Mouse (Mus musculus): ENCODE data around the gene Tmem86b. TPM values are rescaled to one million over a fixed set of nuclear protein-coding genes. Genes with fewer than 3 reads are reported as not detected.

Tmem86b gene
- polyA plus RNA-seq (2015; fragmentation: Nextera tagmentation; extraction: Ambion mirVana), result 2.0 and 2.2 TPM in 2 replicates

GRCm38 (mm10) chr7:4631031-4631430 is at the start of gene Tmem86b:
Tmem86b (minus strand) TSS chr7:4631422.
- Histone ChIP-seq H3K9me3 (no peaks in the 10 kb centered on the region), H3K4me1 (no peaks in the 10 kb centered on the region), H3K9ac (no peak within 1 kb of the TSS), H3K27me3 (no peaks in the 10 kb centered on the region), H3K27ac (no peak within 1 kb of the TSS), H3K4me2 (no peak within 1 kb of the TSS), H3K4me3 (no peak within 1 kb of the TSS), H3K36me3 (peaks cover 77% of the 10 kb centered on the region)
- WGBS, result 95% methylated on average over 4 of the region's 4 CpGs
- ATAC-seq (ENCODE audit: insufficient number of reproducible peaks, insufficient read depth, low FRiP score, low TSS enrichment, low read depth), result no peak

- no peak for ATAC-seq (ENCODE audit: insufficient number of reproducible peaks, insufficient read depth, low FRiP score, low TSS enrichment, low read depth)
- Histone ChIP-seq H3K36me3 (peaks cover 71% of the 10 kb centered on the region), H3K9ac (no peak overlapping the region), H3K4me1 (no peaks in the 10 kb centered on the region), H3K27ac (no peak overlapping the region), H3K4me2 (no peak overlapping the region), H3K27me3 (no peaks in the 10 kb centered on the region), H3K4me3 (no peak overlapping the region), H3K9me3 (no peaks in the 10 kb centered on the region)
- 83% methylated on average over 7 of the region's 7 CpGs for WGBS
Observed at GRCm38 (mm10) chr7:4675200-4675599, 44.0 kb upstream of the Tmem86b start.

GRCm38 (mm10) chr7:4674114-4674731 is 43.0 kb upstream of the Tmem86b start:
- Histone ChIP-seq H3K36me3 (peaks cover 72% of the 10 kb centered on the region), H3K4me1 (no peaks in the 10 kb centered on the region), H3K4me2 (no peak overlapping the region), H3K27ac (no peak overlapping the region), H3K4me3 (no peak overlapping the region), H3K9me3 (no peaks in the 10 kb centered on the region), H3K9ac (no peak overlapping the region), H3K27me3 (no peaks in the 10 kb centered on the region)
- WGBS, result 88% methylated on average over 12 of the region's 12 CpGs
- ATAC-seq (ENCODE audit: insufficient number of reproducible peaks, insufficient read depth, low FRiP score, low TSS enrichment, low read depth), result no peak

- no peaks in the 10 kb centered on the region for H3K9me3 ChIP-seq
- no peak overlapping the region for H3K4me2 ChIP-seq
- no peak overlapping the region for H3K27ac ChIP-seq
- ATAC-seq (ENCODE audit: insufficient number of reproducible peaks, insufficient read depth, low FRiP score, low TSS enrichment, low read depth), result no peak
- H3K27me3 ChIP-seq, result no peaks in the 10 kb centered on the region
- H3K4me3 ChIP-seq, result no peak overlapping the region
- peaks cover 76% of the 10 kb centered on the region for H3K36me3 ChIP-seq
- 0 out of 2 replicates have a peak overlapping the region, but pooled peaks have one; percentile 21 for H3K9ac ChIP-seq
- 36% methylated on average over 4 of the region's 4 CpGs for WGBS
- no peaks in the 10 kb centered on the region for H3K4me1 ChIP-seq
Observed at GRCm38 (mm10) chr7:4671956-4672355, 40.7 kb upstream of the Tmem86b start.

GRCm38 (mm10) chr7:4670655-4671255 is 39.5 kb upstream of the Tmem86b start:
- no peak overlapping the region for H3K27ac ChIP-seq
- no peak for ATAC-seq (ENCODE audit: insufficient number of reproducible peaks, insufficient read depth, low FRiP score, low TSS enrichment, low read depth)
- H3K27me3 ChIP-seq, result no peaks in the 10 kb centered on the region
- no peak overlapping the region for H3K9ac ChIP-seq
- no peaks in the 10 kb centered on the region for H3K4me1 ChIP-seq
- no peak overlapping the region for H3K4me3 ChIP-seq
- H3K4me2 ChIP-seq, result no peak overlapping the region
- no peaks in the 10 kb centered on the region for H3K9me3 ChIP-seq
- WGBS, result 90% methylated on average over 8 of the region's 8 CpGs
- peaks cover 78% of the 10 kb centered on the region for H3K36me3 ChIP-seq

GRCm38 (mm10) chr7:4669156-4669555 is 37.9 kb upstream of the Tmem86b start:
- peaks cover 71% of the 10 kb centered on the region for H3K36me3 ChIP-seq
- no peak for ATAC-seq (ENCODE audit: insufficient number of reproducible peaks, insufficient read depth, low FRiP score, low TSS enrichment, low read depth)
- H3K4me1 ChIP-seq, result no peaks in the 10 kb centered on the region
- no peak overlapping the region for H3K4me2 ChIP-seq
- H3K4me3 ChIP-seq, result no peak overlapping the region
- H3K9ac ChIP-seq, result no peak overlapping the region
- H3K27me3 ChIP-seq, result no peaks in the 10 kb centered on the region
- H3K9me3 ChIP-seq, result no peaks in the 10 kb centered on the region
- no peak overlapping the region for H3K27ac ChIP-seq
- WGBS, result 93% methylated on average over 9 of the region's 9 CpGs

- ATAC-seq (ENCODE audit: insufficient number of reproducible peaks, insufficient read depth, low FRiP score, low TSS enrichment, low read depth), result no peak
- H3K9ac ChIP-seq, result no peak overlapping the region
- WGBS, result 95% methylated on average over 8 of the region's 8 CpGs
- no peaks in the 10 kb centered on the region for H3K9me3 ChIP-seq
- no peak overlapping the region for H3K4me3 ChIP-seq
- no peaks in the 10 kb centered on the region for H3K27me3 ChIP-seq
- H3K4me2 ChIP-seq, result no peak overlapping the region
- peaks cover 72% of the 10 kb centered on the region for H3K36me3 ChIP-seq
- no peaks in the 10 kb centered on the region for H3K4me1 ChIP-seq
- no peak overlapping the region for H3K27ac ChIP-seq
Observed at GRCm38 (mm10) chr7:4668506-4668905, 37.3 kb upstream of the Tmem86b start.

- no peak overlapping the region for H3K4me2 ChIP-seq
- no peaks in the 10 kb centered on the region for H3K4me1 ChIP-seq
- peaks cover 76% of the 10 kb centered on the region for H3K36me3 ChIP-seq
- no peak overlapping the region for H3K4me3 ChIP-seq
- H3K27me3 ChIP-seq, result no peaks in the 10 kb centered on the region
- H3K27ac ChIP-seq, result no peak overlapping the region
- H3K9ac ChIP-seq, result no peak overlapping the region
- no peaks in the 10 kb centered on the region for H3K9me3 ChIP-seq
- 96% methylated on average over 5 of the region's 5 CpGs for WGBS
- no peak for ATAC-seq (ENCODE audit: insufficient number of reproducible peaks, insufficient read depth, low FRiP score, low TSS enrichment, low read depth)
Observed at GRCm38 (mm10) chr7:4666871-4667270, 35.6 kb upstream of the Tmem86b start.

GRCm38 (mm10) chr7:4663742-4664141 is 32.5 kb upstream of the Tmem86b start:
- peaks cover 51% of the 10 kb centered on the region for H3K36me3 ChIP-seq
- H3K27ac ChIP-seq, result no peak overlapping the region
- H3K4me3 ChIP-seq, result no peak overlapping the region
- H3K9me3 ChIP-seq, result no peaks in the 10 kb centered on the region
- no peak overlapping the region for H3K4me2 ChIP-seq
- no peaks in the 10 kb centered on the region for H3K27me3 ChIP-seq
- peaks cover 12% of the 10 kb centered on the region for H3K4me1 ChIP-seq
- ATAC-seq (ENCODE audit: insufficient number of reproducible peaks, insufficient read depth, low FRiP score, low TSS enrichment, low read depth), result no peak
- 91% methylated on average over 2 of the region's 2 CpGs for WGBS
- no peak overlapping the region for H3K9ac ChIP-seq

- Histone ChIP-seq H3K9ac (no peak overlapping the region), H3K9me3 (no peaks in the 10 kb centered on the region), H3K27me3 (no peaks in the 10 kb centered on the region), H3K4me3 (no peak overlapping the region), H3K27ac (no peak overlapping the region), H3K4me1 (peaks cover 12% of the 10 kb centered on the region), H3K36me3 (peaks cover 45% of the 10 kb centered on the region), H3K4me2 (no peak overlapping the region)
- no peak for ATAC-seq (ENCODE audit: insufficient number of reproducible peaks, insufficient read depth, low FRiP score, low TSS enrichment, low read depth)
- WGBS, result 58% methylated on average over 8 of the region's 8 CpGs
Observed at GRCm38 (mm10) chr7:4663179-4663578, 32.0 kb upstream of the Tmem86b start.

GRCm38 (mm10) chr7:4659911-4660443 is 28.8 kb upstream of the Tmem86b start:
- Histone ChIP-seq H3K36me3 (peaks cover 25% of the 10 kb centered on the region), H3K9ac (peak overlapping the region; percentile 94), H3K4me3 (peak overlapping the region; percentile 83), H3K27me3 (no peaks in the 10 kb centered on the region), H3K4me1 (peaks cover 36% of the 10 kb centered on the region), H3K4me2 (peak overlapping the region; percentile 78), H3K27ac (peak overlapping the region; percentile 97), H3K9me3 (no peaks in the 10 kb centered on the region)
- WGBS, result 50% methylated on average over 3 of the region's 3 CpGs
- ATAC-seq (ENCODE audit: insufficient number of reproducible peaks, insufficient read depth, low FRiP score, low TSS enrichment, low read depth), result no peak

- peaks cover 43% of the 10 kb centered on the region for H3K4me1 ChIP-seq
- H3K9me3 ChIP-seq, result no peaks in the 10 kb centered on the region
- H3K27me3 ChIP-seq, result no peaks in the 10 kb centered on the region
- peak within 1 kb of the TSS; percentile 97 for H3K27ac ChIP-seq
- H3K4me3 ChIP-seq, result peak within 1 kb of the TSS; percentile 83
- peak within 1 kb of the TSS; percentile 78 for H3K4me2 ChIP-seq
- H3K9ac ChIP-seq, result peak within 1 kb of the TSS; percentile 94
- peaks cover 17% of the 10 kb centered on the region for H3K36me3 ChIP-seq
- peak; percentile 97 for ATAC-seq (ENCODE audit: insufficient number of reproducible peaks, insufficient read depth, low FRiP score, low TSS enrichment, low read depth)
- WGBS, result under 1% methylated on average over 54 of the region's 54 CpGs
Observed at GRCm38 (mm10) chr7:4658912-4659551, 27.8 kb upstream of the Tmem86b start, which contains the start of gene Ppp6r1. Ppp6r1 (minus strand) TSS chr7:4659019.

Measured in embryonic facial prominence, embryonic 13.5 days (tissue).